Mouse (Mus musculus) adrenal gland, postnatal 4 days (tissue): ENCODE results near the gene Prss12. TPM values are rescaled to one million over a fixed set of nuclear protein-coding genes. Genes with fewer than 3 reads are reported as not detected.

ENCODE experiments used
- DNase-seq, 2 experiments: peaks; one replicate each; pipeline ENCODE4 v3.0.0; 2021 to 2022; ENCODE audit warnings: low spot score in 2 of 2, mixed read lengths in 2 of 2
- long read RNA-seq, 2 experiments: library from polyadenylated mRNA; stranded (forward); transcript quantifications; one replicate each; pipeline ENCODE4 v2.0.0; 2021
- total RNA-seq, 2 experiments: library from RNA; stranded (reverse); gene quantifications; 2 replicates each; pipeline ENCODE4 v1.2.3; 2021

The Prss12 gene
- total RNA-seq: 1 to 10 TPM; 3.0 to 3.8 TPM
- long read RNA-seq, experiment 1, transcript Prss12-201 (11 exons, 2,602 nt): major isoform, 6 of 7 reads
- long read RNA-seq, experiment 1, partial matches to known transcripts: 0 of 7 reads
- long read RNA-seq, experiment 1, other reads (novel, unspliced or antisense): 1 of 7 reads
- long read RNA-seq, experiment 2, transcript Prss12-201 (11 exons, 2,602 nt): major isoform, 12 of 13 reads
- long read RNA-seq, experiment 2, partial matches to known transcripts: 1 of 13 reads
- long read RNA-seq, experiment 2, other reads (novel, unspliced or antisense): 0 of 13 reads

DNA sequence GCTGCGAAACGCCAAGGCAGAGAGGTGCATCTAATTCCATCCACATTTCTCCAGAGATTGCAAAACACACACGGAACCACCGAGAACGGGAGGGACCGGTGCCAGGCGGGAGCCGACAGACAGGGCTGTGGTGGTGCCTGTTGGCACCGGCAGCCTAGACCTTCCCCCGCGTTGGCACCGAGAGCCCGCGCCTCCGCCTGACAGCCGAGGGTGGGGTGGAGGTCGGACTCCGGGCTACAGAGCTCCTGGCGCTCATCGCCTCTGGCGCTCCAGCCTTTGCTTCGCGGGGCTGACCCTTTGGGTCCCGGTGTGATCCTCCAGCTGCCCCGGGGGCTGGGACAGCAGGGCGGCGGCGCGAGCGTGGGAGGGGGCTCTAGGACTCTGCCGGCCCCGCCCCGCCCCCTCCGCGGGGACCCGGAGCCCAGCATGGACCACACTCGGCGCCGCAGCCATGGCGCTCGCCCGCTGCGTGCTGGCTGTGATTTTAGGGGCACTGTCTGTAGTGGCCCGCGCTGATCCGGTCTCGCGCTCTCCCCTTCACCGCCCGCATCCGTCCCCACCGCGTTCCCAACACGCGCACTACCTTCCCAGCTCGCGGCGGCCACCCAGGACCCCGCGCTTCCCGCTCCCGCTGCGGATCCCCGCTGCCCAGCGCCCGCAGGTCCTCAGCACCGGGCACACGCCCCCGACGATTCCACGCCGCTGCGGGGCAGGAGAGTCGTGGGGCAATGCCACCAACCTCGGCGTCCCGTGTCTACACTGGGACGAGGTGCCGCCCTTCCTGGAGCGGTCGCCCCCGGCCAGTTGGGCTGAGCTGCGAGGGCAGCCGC is at the start of gene Prss12:
Gene Prss12 (plus strand): TSS at position 206 of the 830 bp plus-strand sequence.
- DNase-seq: peak; percentile 4 to 5

GRCm38 (mm10) chr3:123397562-123398481 is 48.9 kb upstream of the Prss12 start:
- no peak for DNase-seq

GRCm38 (mm10) chr3:123404945-123405344 is 41.8 kb upstream of the Prss12 start:
- DNase-seq: no peak

DNA sequence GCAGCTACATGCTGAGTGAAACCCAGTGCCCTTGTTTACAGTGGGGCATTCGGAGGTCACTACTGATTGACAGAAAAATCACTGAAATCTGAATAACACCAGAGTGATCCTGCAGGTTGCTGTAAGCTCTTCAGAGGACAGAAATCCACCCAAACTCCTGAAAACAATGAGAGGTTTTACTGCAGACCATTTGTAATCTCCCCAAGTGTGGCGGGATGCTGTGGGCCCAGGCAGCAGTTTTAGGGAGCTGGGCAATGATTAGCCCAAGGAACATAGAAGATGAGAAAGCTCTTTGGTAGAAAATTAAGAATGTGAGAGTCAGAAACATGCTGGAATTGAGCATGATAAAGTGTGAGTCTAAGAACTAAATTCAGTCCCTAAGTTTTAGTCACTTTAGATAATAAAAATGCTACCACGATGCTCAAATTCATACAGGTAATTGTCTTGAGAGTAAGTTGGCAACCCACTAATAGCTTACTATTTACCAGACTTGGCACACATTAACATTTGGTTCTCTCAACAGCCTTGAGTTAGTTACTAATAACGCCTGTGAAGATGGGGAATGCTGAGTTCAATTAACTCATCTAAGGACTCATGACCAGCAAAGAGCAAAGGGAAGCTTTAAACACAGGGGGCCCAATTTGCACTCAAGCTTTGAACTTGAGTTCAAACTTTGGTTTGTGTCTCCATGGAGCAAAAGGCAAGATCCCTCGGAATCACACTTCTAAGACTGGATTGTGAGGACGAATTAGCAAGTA is 34.7 kb upstream of the Prss12 start:
- DNase-seq: no peak

- DNase-seq: no peak
Measured at GRCm38 (mm10) chr3:123413173-123413572, 33.5 kb upstream of the Prss12 start.

- no peak for DNase-seq
Measured at GRCm38 (mm10) chr3:123425647-123426046, 21.1 kb upstream of the Prss12 start.

DNA sequence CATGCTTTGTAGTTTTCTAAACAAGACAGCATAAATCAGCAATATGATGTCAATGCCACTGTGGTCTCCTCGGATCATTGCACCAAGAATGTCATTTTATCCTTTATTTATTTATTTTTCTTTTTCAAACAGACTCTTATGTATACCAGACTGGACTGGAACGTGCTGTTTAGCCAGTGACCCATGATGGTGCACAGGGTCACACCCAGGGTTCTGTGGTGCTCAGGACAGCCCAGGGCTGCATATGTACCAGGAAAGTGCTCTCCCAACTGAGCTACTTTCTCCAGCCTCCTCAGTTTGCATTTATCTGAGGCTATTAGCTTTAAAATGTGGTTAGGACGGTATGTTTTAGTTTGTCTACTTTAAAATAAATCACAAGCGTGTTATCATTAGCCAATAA is 18.7 kb upstream of the Prss12 start:
- DNase-seq: no peak

DNA sequence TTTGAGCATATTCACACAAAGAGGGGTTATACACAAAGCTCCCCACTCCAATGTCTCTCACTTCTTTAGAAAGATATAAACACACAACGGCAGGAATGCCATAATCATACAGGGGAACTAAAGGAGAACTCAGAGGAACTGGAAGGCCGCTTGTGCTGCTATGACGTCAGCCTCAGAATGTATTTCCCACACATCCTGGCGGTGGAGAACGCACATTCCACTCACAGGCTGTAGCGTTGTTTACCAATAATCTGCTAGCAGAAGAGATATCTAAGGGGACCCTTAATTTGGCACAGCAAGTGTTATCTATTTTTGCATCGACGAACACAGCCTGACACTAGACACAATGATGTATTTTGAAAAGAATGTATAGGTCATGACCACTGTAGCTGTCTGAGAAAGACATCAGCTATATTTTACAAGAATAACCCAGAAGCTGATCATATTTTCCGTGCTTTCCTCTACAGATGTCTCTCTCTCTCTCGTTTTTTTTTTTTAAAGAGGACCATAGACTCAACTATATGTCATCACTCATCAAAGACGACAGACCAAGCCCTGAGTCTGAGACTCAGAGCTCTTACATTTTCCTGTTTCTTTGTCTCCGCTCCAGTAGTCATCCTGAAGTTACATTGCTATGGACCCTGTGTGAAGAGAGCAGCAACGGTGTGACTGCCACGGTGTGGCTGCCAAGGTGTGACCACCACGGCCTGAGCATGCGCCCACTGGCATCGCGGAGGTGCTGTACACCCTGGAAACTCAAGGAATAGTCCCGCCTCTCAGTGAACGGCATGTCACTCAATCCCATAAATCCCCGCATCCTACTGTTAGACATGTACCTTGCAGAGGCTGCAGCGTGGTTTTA is 16.9 kb upstream of the Prss12 start:
- DNase-seq: no peak

GRCm38 (mm10) chr3:123431951-123432674 is 14.6 kb upstream of the Prss12 start:
- no peak for DNase-seq

DNA sequence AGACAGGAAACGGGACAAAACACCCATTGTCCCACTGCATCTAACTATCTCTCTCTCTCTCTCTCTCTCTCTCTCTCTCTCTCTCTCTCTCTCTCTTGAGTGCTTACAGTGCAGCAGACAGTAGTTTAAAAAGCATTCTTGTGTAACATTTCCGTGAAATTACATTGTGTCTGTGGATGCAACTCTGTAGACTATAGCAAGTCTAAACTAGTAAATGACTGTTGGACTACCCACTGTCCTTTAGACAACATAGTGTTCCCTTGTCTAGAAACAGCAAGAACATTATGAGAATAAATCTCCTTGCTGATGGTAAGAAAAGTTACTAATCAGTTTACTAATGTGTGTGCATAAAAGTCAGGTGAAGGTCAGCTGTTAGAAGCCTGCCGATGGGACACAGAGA is 13.4 kb upstream of the Prss12 start:
- DNase-seq: no peak

- no peak for DNase-seq
Measured at GRCm38 (mm10) chr3:123437608-123438007, 9.1 kb upstream of the Prss12 start.

- DNase-seq: no peak
Measured at GRCm38 (mm10) chr3:123440490-123440889, 6.2 kb upstream of the Prss12 start.

- no peak for DNase-seq
Measured at GRCm38 (mm10) chr3:123444466-123444865, 2.2 kb upstream of the Prss12 start.

DNA sequence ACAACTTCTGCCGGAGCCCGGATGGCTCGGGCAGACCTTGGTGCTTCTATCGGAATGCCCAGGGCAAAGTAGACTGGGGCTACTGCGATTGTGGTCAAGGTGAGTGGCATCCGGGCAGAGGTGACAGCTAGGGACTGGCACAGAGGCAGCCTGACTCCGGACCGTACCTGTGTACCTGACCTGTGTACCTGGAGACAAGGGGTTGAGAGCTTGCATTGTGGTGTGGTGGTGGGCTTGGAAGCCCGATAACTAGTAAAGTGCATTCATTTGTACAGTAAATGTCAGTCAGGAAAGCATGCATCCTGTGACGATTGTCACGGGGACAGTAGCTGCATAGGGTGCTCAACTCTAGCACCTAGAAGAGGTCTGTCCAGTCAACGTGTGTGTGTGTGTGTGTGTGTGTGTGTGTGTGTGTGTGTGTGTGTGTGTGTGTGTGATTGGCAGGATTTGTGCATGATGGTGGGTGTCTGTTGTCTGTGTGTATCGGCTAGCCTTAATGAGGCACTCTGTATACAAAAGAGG is 886 bp downstream of the Prss12 start:
- DNase-seq: no peak

DNA sequence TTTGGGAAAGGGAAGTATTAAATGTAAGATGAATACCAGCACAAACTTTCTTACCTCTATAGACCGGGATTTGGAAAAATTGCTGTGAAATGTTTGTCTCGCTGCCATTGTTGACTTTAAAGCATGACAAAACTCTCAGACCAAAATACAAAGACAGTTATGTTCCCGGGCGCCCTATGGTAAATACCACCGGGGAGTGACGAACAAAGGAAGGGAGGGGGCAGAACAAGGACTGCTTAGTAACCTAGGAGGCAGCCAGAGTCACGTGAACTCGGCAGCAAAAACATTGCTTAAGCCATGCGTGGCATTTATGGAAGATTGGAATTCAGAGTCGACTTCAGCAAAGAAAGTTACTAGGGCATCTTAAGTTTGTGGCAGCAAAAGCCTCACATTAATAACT is 1.4 kb downstream of the Prss12 start:
- no peak for DNase-seq

GRCm38 (mm10) chr3:123450107-123450506 is 3.4 kb downstream of the Prss12 start:
- DNase-seq: no peak

GRCm38 (mm10) chr3:123452904-123453303 is 6.2 kb downstream of the Prss12 start:
- no peak for DNase-seq

DNA sequence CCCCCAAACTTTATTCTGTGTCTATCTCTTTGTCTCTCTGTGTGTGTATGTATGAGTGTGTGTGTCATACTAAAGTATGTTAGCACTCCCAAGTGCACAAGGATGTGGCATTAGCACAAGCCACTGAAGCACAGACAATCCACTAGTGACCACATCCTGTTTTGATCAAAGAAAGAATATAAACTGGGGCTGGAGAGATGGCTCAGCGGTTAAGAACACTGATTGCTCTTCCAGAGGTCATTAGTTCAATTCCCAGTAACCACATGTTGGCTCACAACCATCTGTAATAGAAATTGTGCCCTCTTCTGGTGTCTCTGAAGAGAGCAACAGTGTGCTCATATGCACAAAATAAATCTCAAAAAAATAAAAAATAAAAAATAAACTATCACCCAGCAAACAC is 12.8 kb downstream of the Prss12 start:
- DNase-seq: no peak

GRCm38 (mm10) chr3:123460436-123460835 is 13.7 kb downstream of the Prss12 start:
- DNase-seq: no peak
